Mouse (Mus musculus) limb, embryonic 15.5 days (tissue): ENCODE results near the gene S100a3. TPM values are rescaled to one million over a fixed set of nuclear protein-coding genes. Genes with fewer than 3 reads are reported as not detected.

ENCODE experiments used
- ATAC-seq: fragments of 200-750 bp; cut with Nextera tagmentation; 2 replicates; pipeline ENCODE4 v1.8.0; 2017; ENCODE audit warnings: low read depth, moderate TSS enrichment; ENCODE audit not compliant: insufficient number of reproducible peaks, low FRiP score, low TSS enrichment
- H3K27ac ChIP-seq: fragments of 300-500 bp; sonication (generic); 2 replicates; pipeline ENCODE4 v1.5.1; 2015; ENCODE audit warnings: moderate library complexity, mild to moderate bottlenecking, inconsistent platforms
- H3K27me3 ChIP-seq: fragments of 300-500 bp; sonication (generic); 2 replicates; pipeline ENCODE4 v1.6.1; 2015; ENCODE audit warnings: inconsistent platforms
- H3K36me3 ChIP-seq: fragments of 300-500 bp; sonication (generic); 2 replicates; pipeline ENCODE4 v1.6.1; 2015; ENCODE audit warnings: inconsistent platforms
- H3K4me1 ChIP-seq: fragments of 300-500 bp; sonication (generic); 2 replicates; pipeline ENCODE4 v1.6.1; 2015; ENCODE audit warnings: inconsistent platforms
- H3K4me2 ChIP-seq: fragments of 300-500 bp; sonication (generic); 2 replicates; pipeline ENCODE4 v1.6.1; 2015; ENCODE audit warnings: mild to moderate bottlenecking, inconsistent platforms
- H3K4me3 ChIP-seq: fragments of 300-500 bp; sonication (generic); 2 replicates; pipeline ENCODE4 v1.5.1; 2015; ENCODE audit warnings: mild to moderate bottlenecking, inconsistent platforms
- H3K9ac ChIP-seq: fragments of 300-500 bp; sonication (generic); 2 replicates; pipeline ENCODE4 v1.6.1; 2015; ENCODE audit warnings: inconsistent platforms
- H3K9me3 ChIP-seq: fragments of 300-500 bp; sonication (generic); 2 replicates; pipeline ENCODE4 v1.6.1; 2016; ENCODE audit warnings: inconsistent platforms
- WGBS: fragments of 180-500 bp; shearing (Covaris S2); methylation state at CpG from one replicate; pipeline ENCODE4 v1.1.7; 2015; 5-methylcytosine and 5-hydroxymethylcytosine counted together
- polyA plus RNA-seq: library from polyadenylated mRNA; unstranded; fragments of >200 nt; fragmentation: Nextera tagmentation; extraction: Ambion mirVana; gene quantifications from 2 replicates; pipeline ENCODE4 v1.2.1, GENCODE M21; 2015

The S100a3 gene
- polyA plus RNA-seq, 1 experiment from 2014 or later = 1.8 TPM

- Histone ChIP-seq H3K27me3 (no peaks in the 10 kb centered on the region), H3K4me2 (no peak overlapping the region), H3K4me1 (peaks cover 58% of the 10 kb centered on the region), H3K9me3 (no peaks in the 10 kb centered on the region), H3K27ac (peak overlapping the region; percentile 91), H3K4me3 (no peak overlapping the region), H3K9ac (no peak overlapping the region), H3K36me3 (no peaks in the 10 kb centered on the region)
- WGBS = 72% methylated on average over 3 of the region's 3 CpGs
- ATAC-seq = no peak
Measured at GRCm38 (mm10) chr3:90605049-90605448, 44.7 kb downstream of the S100a3 start.

GRCm38 (mm10) chr3:90605736-90606135 lies 45.4 kb downstream of the S100a3 start:
- Histone ChIP-seq H3K36me3 (no peaks in the 10 kb centered on the region), H3K27me3 (no peaks in the 10 kb centered on the region), H3K4me1 (peaks cover 51% of the 10 kb centered on the region), H3K4me2 (no peak overlapping the region), H3K27ac (peak overlapping the region; percentile 91), H3K4me3 (no peak overlapping the region), H3K9me3 (no peaks in the 10 kb centered on the region), H3K9ac (no peak overlapping the region)
- WGBS = 45% methylated on average over 2 of the region's 2 CpGs
- ATAC-seq = no peak

- peak overlapping the region; percentile 91 for H3K27ac ChIP-seq
- H3K4me1 ChIP-seq = peaks cover 46% of the 10 kb centered on the region
- 55% methylated on average over 6 of the region's 6 CpGs for WGBS
- no peaks in the 10 kb centered on the region for H3K9me3 ChIP-seq
- no peak overlapping the region for H3K4me2 ChIP-seq
- H3K36me3 ChIP-seq = no peaks in the 10 kb centered on the region
- peak; percentile 62; the same call in 1 of the 2 replicates for ATAC-seq
- no peaks in the 10 kb centered on the region for H3K27me3 ChIP-seq
- no peak overlapping the region for H3K4me3 ChIP-seq
- no peak overlapping the region for H3K9ac ChIP-seq
Measured at GRCm38 (mm10) chr3:90606185-90606584, 45.8 kb downstream of the S100a3 start.

- no peaks in the 10 kb centered on the region for H3K9me3 ChIP-seq
- H3K4me3 ChIP-seq = no peak overlapping the region
- no peak overlapping the region for H3K9ac ChIP-seq
- 82% methylated on average over 3 of the region's 3 CpGs for WGBS
- peak overlapping the region; percentile 57 for H3K27ac ChIP-seq
- ATAC-seq = no peak
- no peaks in the 10 kb centered on the region for H3K27me3 ChIP-seq
- H3K36me3 ChIP-seq = no peaks in the 10 kb centered on the region
- no peak overlapping the region for H3K4me2 ChIP-seq
- peaks cover 39% of the 10 kb centered on the region for H3K4me1 ChIP-seq
Measured at GRCm38 (mm10) chr3:90607361-90607760, 47.0 kb downstream of the S100a3 start.

- no peak for ATAC-seq
- Histone ChIP-seq H3K4me1 (peaks cover 43% of the 10 kb centered on the region), H3K36me3 (no peaks in the 10 kb centered on the region), H3K9me3 (no peaks in the 10 kb centered on the region), H3K4me2 (no peak within 1 kb of the TSS), H3K4me3 (no peak within 1 kb of the TSS), H3K27me3 (no peaks in the 10 kb centered on the region), H3K27ac (peak within 1 kb of the TSS; percentile 57), H3K9ac (no peak within 1 kb of the TSS)
- WGBS = 61% methylated on average over 3 of the region's 3 CpGs
Measured at GRCm38 (mm10) chr3:90608223-90608622, 47.8 kb downstream of the S100a3 start, which contains the start of gene S100a5. Gene S100a5 (plus strand): TSS chr3:90608523.

GRCm38 (mm10) chr3:90609102-90609501 lies 48.7 kb downstream of the S100a3 start:
- peaks cover 45% of the 10 kb centered on the region for H3K4me1 ChIP-seq
- H3K27ac ChIP-seq = no peak overlapping the region
- no peak overlapping the region for H3K4me3 ChIP-seq
- H3K4me2 ChIP-seq = no peak overlapping the region
- H3K27me3 ChIP-seq = no peaks in the 10 kb centered on the region
- H3K36me3 ChIP-seq = no peaks in the 10 kb centered on the region
- no peaks in the 10 kb centered on the region for H3K9me3 ChIP-seq
- H3K9ac ChIP-seq = no peak overlapping the region
- ATAC-seq = no peak

GRCm38 (mm10) chr3:90611494-90611893 lies 51.1 kb downstream of the S100a3 start:
- no peaks in the 10 kb centered on the region for H3K36me3 ChIP-seq
- H3K27me3 ChIP-seq = no peaks in the 10 kb centered on the region
- H3K4me3 ChIP-seq = no peak overlapping the region
- H3K4me2 ChIP-seq = no peak overlapping the region
- H3K27ac ChIP-seq = no peak overlapping the region
- WGBS = 88% methylated on average over 3 of the region's 3 CpGs
- ATAC-seq = no peak
- no peak overlapping the region for H3K9ac ChIP-seq
- H3K4me1 ChIP-seq = peaks cover 39% of the 10 kb centered on the region
- no peaks in the 10 kb centered on the region for H3K9me3 ChIP-seq

GRCm38 (mm10) chr3:90612061-90612460 lies 51.7 kb downstream of the S100a3 start:
- no peak overlapping the region for H3K4me2 ChIP-seq
- H3K4me1 ChIP-seq = peaks cover 39% of the 10 kb centered on the region
- H3K27ac ChIP-seq = no peak overlapping the region
- no peaks in the 10 kb centered on the region for H3K36me3 ChIP-seq
- 68% methylated on average over 4 of the region's 4 CpGs for WGBS
- ATAC-seq = no peak
- H3K4me3 ChIP-seq = no peak overlapping the region
- no peaks in the 10 kb centered on the region for H3K9me3 ChIP-seq
- H3K9ac ChIP-seq = no peak overlapping the region
- no peaks in the 10 kb centered on the region for H3K27me3 ChIP-seq

- peak within 1 kb of the TSS; percentile 38 for H3K27ac ChIP-seq
- ATAC-seq = peak; percentile 69
- H3K27me3 ChIP-seq = no peaks in the 10 kb centered on the region
- H3K36me3 ChIP-seq = no peaks in the 10 kb centered on the region
- 1% methylated on average over 23 of the region's 23 CpGs for WGBS
- H3K4me3 ChIP-seq = peak within 1 kb of the TSS; percentile 44
- H3K9me3 ChIP-seq = no peaks in the 10 kb centered on the region
- peak within 1 kb of the TSS; percentile 73 for H3K4me2 ChIP-seq
- peaks cover 33% of the 10 kb centered on the region for H3K4me1 ChIP-seq
- peak within 1 kb of the TSS; percentile 33; the same call in 1 of the 2 replicates for H3K9ac ChIP-seq
Measured at GRCm38 (mm10) chr3:90612728-90613291, 52.4 kb downstream of the S100a3 start, which contains the start of gene S100a6. Gene S100a6 (plus strand): TSS chr3:90612882.

- ATAC-seq = 0 out of 2 replicates have a peak, but pooled peaks have one; percentile 12
- no peak overlapping the region for H3K9ac ChIP-seq
- peak overlapping the region; percentile 34; the same call in 1 of the 2 replicates for H3K27ac ChIP-seq
- peak overlapping the region; percentile 44 for H3K4me3 ChIP-seq
- no peaks in the 10 kb centered on the region for H3K9me3 ChIP-seq
- peaks cover 33% of the 10 kb centered on the region for H3K4me1 ChIP-seq
- H3K4me2 ChIP-seq = peak overlapping the region; percentile 73
- WGBS = 59% methylated on average over 7 of the region's 7 CpGs
- no peaks in the 10 kb centered on the region for H3K36me3 ChIP-seq
- no peaks in the 10 kb centered on the region for H3K27me3 ChIP-seq
Measured at GRCm38 (mm10) chr3:90613461-90614147, 53.2 kb downstream of the S100a3 start.

GRCm38 (mm10) chr3:90614148-90614530 lies 53.8 kb downstream of the S100a3 start:
- Histone ChIP-seq H3K9me3 (no peaks in the 10 kb centered on the region), H3K4me1 (peaks cover 33% of the 10 kb centered on the region), H3K4me2 (peak overlapping the region; percentile 73), H3K4me3 (peak overlapping the region; percentile 44), H3K27ac (no peak overlapping the region), H3K36me3 (no peaks in the 10 kb centered on the region), H3K9ac (no peak overlapping the region), H3K27me3 (no peaks in the 10 kb centered on the region)
- 80% methylated on average over 6 of the region's 6 CpGs for WGBS
- no peak for ATAC-seq

GRCm38 (mm10) chr3:90614611-90615251 lies 54.4 kb downstream of the S100a3 start:
- Histone ChIP-seq H3K9ac (no peak overlapping the region), H3K36me3 (no peaks in the 10 kb centered on the region)

More at GRCm38 (mm10) chr3:90614611-90615251, 54.4 kb downstream of the S100a3 start:
- Histone ChIP-seq H3K4me1 (peaks cover 33% of the 10 kb centered on the region), H3K4me3 (peak overlapping the region; percentile 44; the same call in 1 of the 2 replicates), H3K27ac (no peak overlapping the region; the same call in 1 of the 2 replicates), H3K4me2 (peak overlapping the region; percentile 73), H3K9me3 (no peaks in the 10 kb centered on the region), H3K27me3 (no peaks in the 10 kb centered on the region)
- WGBS = 76% methylated on average over 11 of the region's 11 CpGs
- ATAC-seq = no peak
